Mouse (Mus musculus): ENCODE measurements around the gene Dcaf5. TPM values are rescaled to one million over a fixed set of nuclear protein-coding genes. Genes with fewer than 3 reads are reported as not detected.

The Dcaf5 gene
- polyA plus RNA-seq, 1 experiment from 2014 or later = 24.3 TPM

GRCm38 (mm10) chr12:80427683-80428082, 8.7 kb downstream of the Dcaf5 start:
- H3K27me3 ChIP-seq (ENCODE audit: control insufficient read depth, insufficient read depth, low read length) = no peaks in the 10 kb centered on the region
- no peaks in the 10 kb centered on the region for H3K9me3 ChIP-seq (ENCODE audit: control insufficient read depth, low read length)
- no peak overlapping the region for H3K27ac ChIP-seq
- no peaks in the 10 kb centered on the region; the same call in 1 of the 2 replicates for H3K4me1 ChIP-seq (replicated peaks; ENCODE audit: control insufficient read depth, insufficient read depth, low read length)
- no peak overlapping the region for H3K9ac ChIP-seq
- ATAC-seq (ENCODE audit: low FRiP score) (no peak), DNase-seq (ENCODE audit: low spot score) (no peak)
- no peak overlapping the region for H3K4me2 ChIP-seq (replicated peaks)
- H3K36me3 ChIP-seq (replicated peaks; ENCODE audit: control insufficient read depth, insufficient read depth) = peaks cover 12% of the 10 kb centered on the region; the same call in 1 of the 2 replicates
- 93% methylated on average over 3 of the region's 3 CpGs for WGBS
- H3K4me3 ChIP-seq (replicated peaks; ENCODE audit: low read length) = no peak overlapping the region

DNA sequence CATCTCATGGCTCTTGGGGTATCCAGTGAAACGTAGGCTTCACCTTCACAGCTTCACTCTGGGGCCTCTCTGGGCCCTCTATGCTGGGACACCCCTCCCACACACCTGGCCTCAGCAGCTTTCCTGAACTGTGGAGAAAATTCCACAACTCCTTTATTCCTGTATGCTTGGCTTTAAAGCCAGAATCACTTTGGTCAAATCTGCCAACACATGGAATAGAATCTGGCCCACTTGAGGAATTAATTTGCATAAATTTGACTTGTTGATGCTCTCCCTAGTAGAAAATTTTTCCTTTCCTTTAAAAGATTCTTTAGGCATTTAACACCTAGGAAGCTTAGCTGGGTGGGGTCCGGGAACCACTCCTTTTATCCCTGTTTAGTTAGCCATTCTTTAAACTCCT, 21.3 kb downstream of the Dcaf5 start:
- no peak overlapping the region for H3K4me2 ChIP-seq (replicated peaks)
- H3K27me3 ChIP-seq (ENCODE audit: control insufficient read depth, insufficient read depth, low read length) = no peaks in the 10 kb centered on the region
- H3K27ac ChIP-seq = no peak overlapping the region
- ATAC-seq (ENCODE audit: low FRiP score) (no peak), DNase-seq (ENCODE audit: low spot score) (no peak)
- peaks cover 25% of the 10 kb centered on the region for H3K36me3 ChIP-seq (replicated peaks; ENCODE audit: control insufficient read depth, insufficient read depth)
- H3K4me3 ChIP-seq (replicated peaks; ENCODE audit: low read length) = no peak overlapping the region
- no peak overlapping the region for H3K9ac ChIP-seq
- H3K9me3 ChIP-seq (ENCODE audit: control insufficient read depth, low read length) = 0 out of 2 replicates have a peak, but pooled peaks cover 14% of the 10 kb centered on the region
- H3K4me1 ChIP-seq (replicated peaks; ENCODE audit: control insufficient read depth, insufficient read depth, low read length) = no peaks in the 10 kb centered on the region
- WGBS = 93% methylated on average over 2 of the region's 2 CpGs

- ATAC-seq (ENCODE audit: low FRiP score) (no peak), DNase-seq (ENCODE audit: low spot score) (no peak)
- no peak overlapping the region for H3K4me3 ChIP-seq (replicated peaks; ENCODE audit: low read length)
- H3K36me3 ChIP-seq (replicated peaks; ENCODE audit: control insufficient read depth, insufficient read depth) = peaks cover 25% of the 10 kb centered on the region
- H3K9ac ChIP-seq = no peak overlapping the region
- H3K4me1 ChIP-seq (replicated peaks; ENCODE audit: control insufficient read depth, insufficient read depth, low read length) = no peaks in the 10 kb centered on the region
- no peak overlapping the region for H3K27ac ChIP-seq
- 0 out of 2 replicates have a peak, but pooled peaks cover 10% of the 10 kb centered on the region for H3K9me3 ChIP-seq (ENCODE audit: control insufficient read depth, low read length)
- 94% methylated on average over 8 of the region's 8 CpGs for WGBS
- H3K4me2 ChIP-seq (replicated peaks) = no peak overlapping the region
- no peaks in the 10 kb centered on the region for H3K27me3 ChIP-seq (ENCODE audit: control insufficient read depth, insufficient read depth, low read length)
Observed at GRCm38 (mm10) chr12:80410855-80411254, 25.5 kb downstream of the Dcaf5 start.

DNA sequence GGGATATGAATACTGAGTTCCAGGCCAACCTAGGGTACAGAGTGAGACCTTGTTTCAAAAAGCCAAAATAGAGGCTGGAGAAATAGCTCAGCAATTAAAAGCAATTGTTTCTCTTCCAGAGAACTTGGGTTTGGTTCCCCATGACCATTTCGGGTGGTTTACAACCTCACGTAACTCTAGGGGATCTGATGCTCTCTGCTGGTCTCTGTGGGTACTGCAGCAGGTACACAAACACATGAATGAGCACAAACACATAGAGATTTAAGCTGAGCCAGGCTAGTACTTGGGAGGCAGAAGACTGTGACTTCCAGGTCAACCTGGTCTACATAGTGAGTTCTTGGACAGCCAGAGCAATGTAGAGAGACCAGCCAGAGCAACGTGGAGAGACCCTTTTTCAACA, 28.6 kb downstream of the Dcaf5 start:
- Histone ChIP-seq H3K27me3 (ENCODE audit: control insufficient read depth, insufficient read depth, low read length) (no peaks in the 10 kb centered on the region), H3K36me3 (replicated peaks; ENCODE audit: control insufficient read depth, insufficient read depth) (peaks cover 27% of the 10 kb centered on the region), H3K9ac (no peak overlapping the region), H3K27ac (no peak overlapping the region), H3K9me3 (ENCODE audit: control insufficient read depth, low read length) (no peaks in the 10 kb centered on the region), H3K4me2 (replicated peaks) (no peak overlapping the region), H3K4me1 (replicated peaks; ENCODE audit: control insufficient read depth, insufficient read depth, low read length) (no peaks in the 10 kb centered on the region), H3K4me3 (replicated peaks; ENCODE audit: low read length) (no peak overlapping the region)
- peak; percentile 47 for DNase-seq (ENCODE audit: low spot score)
- no peak for ATAC-seq (ENCODE audit: low FRiP score)
- WGBS = 55% methylated on average over 3 of the region's 3 CpGs

- Histone ChIP-seq H3K27ac (no peak overlapping the region), H3K4me1 (replicated peaks; ENCODE audit: control insufficient read depth, insufficient read depth, low read length) (no peaks in the 10 kb centered on the region), H3K4me3 (replicated peaks; ENCODE audit: low read length) (no peak overlapping the region), H3K9ac (no peak overlapping the region), H3K36me3 (replicated peaks; ENCODE audit: control insufficient read depth, insufficient read depth) (peaks cover 30% of the 10 kb centered on the region), H3K4me2 (replicated peaks) (no peak overlapping the region), H3K9me3 (ENCODE audit: control insufficient read depth, low read length) (no peaks in the 10 kb centered on the region), H3K27me3 (ENCODE audit: control insufficient read depth, insufficient read depth, low read length) (no peaks in the 10 kb centered on the region)
- WGBS = 45% methylated on average over 3 of the region's 3 CpGs
- DNase-seq (ENCODE audit: low spot score) = peak; percentile 53
- ATAC-seq (ENCODE audit: low FRiP score) = no peak
Observed at GRCm38 (mm10) chr12:80406650-80407049, 29.8 kb downstream of the Dcaf5 start.

- ATAC-seq (ENCODE audit: low FRiP score) = no peak
- Histone ChIP-seq H3K4me2 (replicated peaks) (no peak overlapping the region), H3K4me1 (replicated peaks; ENCODE audit: control insufficient read depth, insufficient read depth, low read length) (no peaks in the 10 kb centered on the region), H3K9me3 (ENCODE audit: control insufficient read depth, low read length) (no peaks in the 10 kb centered on the region), H3K36me3 (replicated peaks; ENCODE audit: control insufficient read depth, insufficient read depth) (peaks cover 24% of the 10 kb centered on the region), H3K9ac (no peak overlapping the region), H3K4me3 (replicated peaks; ENCODE audit: low read length) (no peak overlapping the region), H3K27me3 (ENCODE audit: control insufficient read depth, insufficient read depth, low read length) (no peaks in the 10 kb centered on the region), H3K27ac (no peak overlapping the region)
- 88% methylated on average over 6 of the region's 6 CpGs for whole genome bisulfite sequencing
- DNase-seq (ENCODE audit: low spot score) = no peak
Observed at GRCm38 (mm10) chr12:80404139-80404538, 32.3 kb downstream of the Dcaf5 start.

GRCm38 (mm10) chr12:80399147-80399546, 37.3 kb downstream of the Dcaf5 start:
- Histone ChIP-seq H3K4me3 (replicated peaks; ENCODE audit: low read length) (no peak overlapping the region), H3K9ac (no peak overlapping the region), H3K27me3 (ENCODE audit: control insufficient read depth, insufficient read depth, low read length) (no peaks in the 10 kb centered on the region), H3K4me1 (replicated peaks; ENCODE audit: control insufficient read depth, insufficient read depth, low read length) (no peaks in the 10 kb centered on the region), H3K4me2 (replicated peaks) (no peak overlapping the region), H3K36me3 (replicated peaks; ENCODE audit: control insufficient read depth, insufficient read depth) (peaks cover 65% of the 10 kb centered on the region), H3K27ac (no peak overlapping the region), H3K9me3 (ENCODE audit: control insufficient read depth, low read length) (no peaks in the 10 kb centered on the region)
- DNase-seq (ENCODE audit: low spot score) (no peak), ATAC-seq (ENCODE audit: low FRiP score) (no peak)
- 88% methylated on average over 2 of the region's 2 CpGs for WGBS

GRCm38 (mm10) chr12:80396397-80396796, 40.0 kb downstream of the Dcaf5 start:
- 77% methylated on average over 6 of the region's 6 CpGs for WGBS
- ATAC-seq (ENCODE audit: low FRiP score) = no peak
- no peaks in the 10 kb centered on the region for H3K27me3 ChIP-seq (ENCODE audit: control insufficient read depth, insufficient read depth, low read length)
- no peak for DNase-seq (ENCODE audit: low spot score)
- no peak overlapping the region for H3K4me3 ChIP-seq (replicated peaks; ENCODE audit: low read length)
- peaks cover 60% of the 10 kb centered on the region for H3K36me3 ChIP-seq (replicated peaks; ENCODE audit: control insufficient read depth, insufficient read depth)
- no peak overlapping the region for H3K9ac ChIP-seq
- no peaks in the 10 kb centered on the region for H3K9me3 ChIP-seq (ENCODE audit: control insufficient read depth, low read length)
- no peak overlapping the region for H3K27ac ChIP-seq
- H3K4me1 ChIP-seq (replicated peaks; ENCODE audit: control insufficient read depth, insufficient read depth, low read length) = no peaks in the 10 kb centered on the region
- H3K4me2 ChIP-seq (replicated peaks) = no peak overlapping the region

DNA sequence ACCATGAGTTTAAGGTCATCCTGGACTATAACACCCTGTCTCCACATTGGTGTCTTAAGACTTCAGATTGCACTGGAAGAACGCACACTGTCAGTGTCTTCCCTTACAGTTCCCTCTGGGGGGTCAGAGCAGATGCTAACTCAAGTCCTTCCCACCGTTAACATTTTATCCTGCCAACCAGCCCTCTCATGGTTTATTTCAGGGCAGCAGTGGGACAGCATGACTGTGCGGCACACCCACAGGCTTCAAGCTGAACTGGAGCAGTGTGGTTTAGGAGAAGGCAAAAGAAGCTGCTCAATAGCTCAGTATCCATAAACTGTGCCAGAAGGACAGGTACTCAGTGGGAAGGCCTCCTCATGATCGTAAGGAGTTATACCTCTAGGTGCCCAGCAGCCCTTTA, 41.1 kb downstream of the Dcaf5 start:
- H3K36me3 ChIP-seq (replicated peaks; ENCODE audit: control insufficient read depth, insufficient read depth) = peaks cover 61% of the 10 kb centered on the region
- H3K27me3 ChIP-seq (ENCODE audit: control insufficient read depth, insufficient read depth, low read length) = no peaks in the 10 kb centered on the region
- no peak overlapping the region for H3K4me3 ChIP-seq (replicated peaks; ENCODE audit: low read length)
- no peaks in the 10 kb centered on the region for H3K9me3 ChIP-seq (ENCODE audit: control insufficient read depth, low read length)
- H3K4me2 ChIP-seq (replicated peaks) = no peak overlapping the region
- no peak for DNase-seq (ENCODE audit: low spot score)
- 93% methylated on average over 4 of the region's 4 CpGs for WGBS
- H3K4me1 ChIP-seq (replicated peaks; ENCODE audit: control insufficient read depth, insufficient read depth, low read length) = no peaks in the 10 kb centered on the region
- no peak for ATAC-seq (ENCODE audit: low FRiP score)
- no peak overlapping the region for H3K27ac ChIP-seq
- no peak overlapping the region for H3K9ac ChIP-seq

DNA sequence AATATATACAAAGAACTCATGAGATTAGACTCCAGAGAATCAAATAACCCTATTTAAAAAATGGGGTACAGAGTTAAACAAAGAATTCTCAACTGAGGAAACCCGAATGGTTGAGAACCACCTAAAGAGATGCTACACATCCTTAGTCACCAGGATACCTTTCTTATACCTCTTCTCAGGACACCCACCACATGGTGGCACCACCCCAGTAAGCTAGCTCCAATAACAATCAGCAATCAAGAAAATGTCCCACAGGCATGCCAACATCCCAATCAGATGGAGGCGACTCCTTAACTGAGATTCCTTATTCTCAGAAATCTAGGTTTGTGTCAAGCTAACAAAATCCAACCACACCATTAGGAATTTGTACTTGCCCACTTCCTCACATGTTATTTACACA, 42.4 kb downstream of the Dcaf5 start:
- Histone ChIP-seq H3K9ac (no peak overlapping the region), H3K4me3 (replicated peaks; ENCODE audit: low read length) (no peak overlapping the region), H3K36me3 (replicated peaks; ENCODE audit: control insufficient read depth, insufficient read depth) (peaks cover 63% of the 10 kb centered on the region), H3K9me3 (ENCODE audit: control insufficient read depth, low read length) (no peaks in the 10 kb centered on the region), H3K4me2 (replicated peaks) (no peak overlapping the region), H3K27ac (no peak overlapping the region), H3K4me1 (replicated peaks; ENCODE audit: control insufficient read depth, insufficient read depth, low read length) (no peaks in the 10 kb centered on the region), H3K27me3 (ENCODE audit: control insufficient read depth, insufficient read depth, low read length) (no peaks in the 10 kb centered on the region)
- ATAC-seq (ENCODE audit: low FRiP score) (no peak), DNase-seq (ENCODE audit: low spot score) (no peak)
- WGBS = 96% methylated on average over 2 of the region's 2 CpGs
